Mouse (Mus musculus) small intestine, adult 2 months (tissue): ENCODE data around the gene Gtpbp8. TPM values are rescaled to one million over a fixed set of nuclear protein-coding genes. Genes with fewer than 3 reads are reported as not detected.

Experiments
- H3K27ac ChIP-seq: fragments of 200-500 bp; 2 replicates; pipeline ENCODE4 v1.5.1; 2012; ENCODE audit warnings: low read depth, low read length, control low read depth, inconsistent platforms; ENCODE audit not compliant: insufficient read depth
- H3K27me3 ChIP-seq: fragments of 200-500 bp; 2 replicates; pipeline ENCODE4 v1.6.1; 2012; ENCODE audit warnings: mild to moderate bottlenecking, moderate library complexity, low read length, inconsistent platforms; ENCODE audit not compliant: control insufficient read depth, insufficient read depth
- H3K36me3 ChIP-seq: fragments of 200-500 bp; 2 replicates; pipeline ENCODE4 v1.6.1; 2012; ENCODE audit warnings: mild to moderate bottlenecking, low read length, control low read depth, inconsistent platforms; ENCODE audit not compliant: control insufficient read depth, insufficient read depth
- H3K4me1 ChIP-seq: fragments of 200-500 bp; 2 replicates; pipeline ENCODE4 v1.6.1; 2012; ENCODE audit warnings: low read length, inconsistent platforms, mixed read lengths; ENCODE audit not compliant: control insufficient read depth, insufficient read depth, insufficient read length
- H3K4me3 ChIP-seq: fragments of 200-500 bp; 2 replicates; pipeline ENCODE4 v1.5.1; 2012; ENCODE audit warnings: low read depth, mild to moderate bottlenecking, control low read depth, inconsistent platforms, low read length, moderate library complexity
- CTCF ChIP-seq: fragments of 200-500 bp; IDR thresholded peaks from 2 replicates; pipeline ENCODE4 v1.5.1; 2012; ENCODE audit warnings: low read depth, mild to moderate bottlenecking, control low read depth, inconsistent platforms, low read length, moderate library complexity, mixed read lengths; ENCODE audit not compliant: insufficient replicate concordance, insufficient read length; ENCODE audit errors: extremely low read depth
- POLR2A ChIP-seq: fragments of 200-500 bp; IDR thresholded peaks from 2 replicates; pipeline ENCODE4 v1.6.1; 2012; ENCODE audit warnings: low read depth, mild to moderate bottlenecking, control low read depth, inconsistent platforms, low read length, moderate library complexity
- WGBS: fragments of 180-500 bp; shearing (Covaris S2); methylation state at CpG from one replicate; pipeline ENCODE4 v1.1.7; 2018; 5-methylcytosine and 5-hydroxymethylcytosine counted together
- polyA plus RNA-seq: library from polyadenylated mRNA; depleted of rRNA; stranded (reverse); fragments of >200 nt; gene quantifications from 2 replicates; pipeline ENCODE4 v1.2.3, GENCODE M21; 2012; rRNA removed

The Gtpbp8 gene
- polyA plus RNA-seq, 1 experiment: 6.1 TPM

DNA sequence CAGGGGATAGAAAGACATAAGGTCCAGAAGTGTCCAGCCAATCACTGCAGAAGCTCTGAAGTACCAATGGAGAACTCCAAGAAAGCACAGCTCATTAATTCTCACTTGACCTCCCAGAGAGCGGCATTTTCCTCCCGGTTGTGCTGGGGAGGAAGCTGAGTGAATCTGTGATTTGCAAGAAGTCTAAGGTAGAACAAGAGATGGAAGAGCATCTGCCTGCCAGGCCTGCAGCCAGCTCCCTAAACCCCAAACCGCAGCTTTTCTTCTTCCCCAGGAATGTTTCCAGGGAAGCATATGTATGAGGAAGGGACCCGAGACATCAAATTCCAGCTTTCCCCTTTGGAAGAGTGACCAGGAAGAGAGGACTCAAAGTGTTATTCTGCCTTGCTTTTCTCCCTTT lies 57.7 kb downstream of the Gtpbp8 start:
- H3K4me3 ChIP-seq: no peak overlapping the region
- no peak overlapping the region for H3K27ac ChIP-seq
- peaks cover 3% of the 10 kb centered on the region; the same call in 1 of the 2 replicates for H3K4me1 ChIP-seq
- whole genome bisulfite sequencing: 28% methylated on average over 4 of the region's 4 CpGs
- H3K36me3 ChIP-seq: no peaks in the 10 kb centered on the region
- TF ChIP-seq CTCF: no peak
- TF ChIP-seq POLR2A: no peak
- no peaks in the 10 kb centered on the region for H3K27me3 ChIP-seq

DNA sequence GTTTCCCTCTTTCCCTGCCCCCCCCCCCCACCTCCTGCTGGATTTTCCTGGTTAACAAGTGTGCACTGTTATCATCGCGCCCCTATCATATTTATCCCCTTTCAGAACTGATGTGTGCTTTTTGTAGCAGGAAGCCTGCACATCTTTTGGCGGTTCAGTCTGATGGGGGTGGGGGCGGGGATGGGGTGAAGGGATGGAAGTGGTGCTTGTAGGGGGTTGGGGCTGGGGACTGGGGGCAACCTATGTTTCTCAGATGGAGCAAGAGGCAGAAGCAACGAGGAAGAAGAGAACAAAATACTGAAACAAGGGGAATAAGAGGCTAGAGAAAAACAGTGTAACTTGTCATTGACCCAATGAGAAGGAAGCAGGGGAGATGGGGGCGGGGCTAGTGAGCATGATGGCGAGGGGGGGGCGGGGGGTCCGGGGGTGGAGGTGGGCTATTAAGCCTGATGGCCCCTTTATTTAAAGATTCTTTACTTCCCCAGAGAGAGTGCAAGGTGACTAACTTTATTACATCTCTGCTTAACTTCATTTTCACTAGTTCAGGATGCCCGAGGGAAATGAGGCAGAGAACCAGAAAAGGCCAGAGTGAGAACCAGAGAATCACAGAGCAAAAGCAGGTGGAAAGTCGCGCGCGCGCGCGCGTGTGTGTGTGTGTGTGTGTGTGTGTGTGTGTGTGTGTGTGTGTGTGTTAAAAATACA lies 58.3 kb downstream of the Gtpbp8 start:
- WGBS: 52% methylated on average over 18 of the region's 18 CpGs
- H3K36me3 ChIP-seq: no peaks in the 10 kb centered on the region
- no peak for TF ChIP-seq CTCF
- TF ChIP-seq POLR2A: no peak
- H3K4me1 ChIP-seq: peaks cover 3% of the 10 kb centered on the region; the same call in 1 of the 2 replicates
- H3K4me3 ChIP-seq: no peak overlapping the region
- H3K27me3 ChIP-seq: no peaks in the 10 kb centered on the region
- H3K27ac ChIP-seq: no peak overlapping the region

DNA sequence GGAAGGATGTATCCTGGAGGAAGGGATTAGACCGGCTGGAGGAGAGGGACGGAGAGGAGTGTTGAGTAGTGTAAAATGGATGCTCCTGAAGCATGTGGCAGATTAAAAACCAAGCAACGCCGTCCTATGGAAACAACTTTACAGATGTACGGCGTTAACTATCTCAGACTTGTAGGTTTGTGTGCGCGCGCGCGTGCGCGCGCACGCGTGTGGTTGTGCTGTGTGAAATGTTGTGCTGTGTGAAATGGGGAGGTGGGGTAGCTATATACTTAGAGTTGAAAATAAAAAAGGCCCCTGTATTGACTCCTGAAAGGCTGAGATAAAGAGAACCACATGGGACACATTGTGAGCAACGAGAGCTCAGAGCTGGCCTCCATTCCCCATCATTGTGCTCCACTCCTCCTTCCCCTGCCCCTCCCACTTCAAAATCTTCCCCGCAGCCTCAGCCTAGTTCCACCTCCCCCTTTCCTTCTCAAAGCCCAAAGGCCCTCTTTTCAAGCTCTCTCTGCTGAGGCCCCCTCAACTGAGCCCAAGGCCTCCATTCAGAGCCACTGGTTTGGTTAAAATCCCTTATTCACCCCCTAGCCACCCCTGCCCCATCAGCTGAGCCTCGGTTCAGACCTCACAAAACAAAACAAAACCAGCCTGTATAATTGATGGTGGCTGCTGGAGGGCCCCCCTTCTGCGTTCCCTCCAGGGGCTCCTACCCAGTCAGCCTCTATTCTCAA lies 59.0 kb downstream of the Gtpbp8 start:
- TF ChIP-seq CTCF (no peak), POLR2A (no peak)

More for the DNA sequence above, 59.0 kb downstream of the Gtpbp8 start:
- H3K4me3 ChIP-seq: no peak overlapping the region
- peaks cover 3% of the 10 kb centered on the region; the same call in 1 of the 2 replicates for H3K4me1 ChIP-seq
- no peak overlapping the region for H3K27ac ChIP-seq
- H3K36me3 ChIP-seq: no peaks in the 10 kb centered on the region
- no peaks in the 10 kb centered on the region for H3K27me3 ChIP-seq
- WGBS: 86% methylated on average over 20 of the region's 20 CpGs

Other genes starting within 250 kb of the Gtpbp8 start
- 3.0 and 3.5 TPM in 2 replicates for gene Boc, start 187.5 kb downstream of the Gtpbp8 start, polyA plus RNA-seq
- 1.3 and 2.1 TPM in 2 replicates for gene Nepro, start 22.1 kb downstream of the Gtpbp8 start, polyA plus RNA-seq
- 0.68 and 1.0 TPM in 2 replicates for gene Cd200r1, start 19.4 kb upstream of the Gtpbp8 start, polyA plus RNA-seq
- gene Cd200r4, start 65.4 kb upstream of the Gtpbp8 start, polyA plus RNA-seq: 0.96 and 1.3 TPM in 2 replicates
- gene Cd200r2, start 120.7 kb upstream of the Gtpbp8 start, polyA plus RNA-seq: 0.14 and 0.23 TPM in 2 replicates
- not detected in 2 replicates for gene Cd200r3, start 197.3 kb upstream of the Gtpbp8 start, polyA plus RNA-seq